Mouse (Mus musculus) small intestine, adult 2 months (tissue): ENCODE data around the gene Pex7. TPM values are rescaled to one million over a fixed set of nuclear protein-coding genes. Genes with fewer than 3 reads are reported as not detected.

Experiments used
- H3K27ac ChIP-seq: fragments of 200-500 bp; 2 replicates; pipeline ENCODE4 v1.5.1; 2012; ENCODE audit warnings: low read depth, low read length, control low read depth, inconsistent platforms; ENCODE audit not compliant: insufficient read depth
- H3K27me3 ChIP-seq: fragments of 200-500 bp; 2 replicates; pipeline ENCODE4 v1.6.1; 2012; ENCODE audit warnings: mild to moderate bottlenecking, moderate library complexity, low read length, inconsistent platforms; ENCODE audit not compliant: control insufficient read depth, insufficient read depth
- H3K36me3 ChIP-seq: fragments of 200-500 bp; 2 replicates; pipeline ENCODE4 v1.6.1; 2012; ENCODE audit warnings: mild to moderate bottlenecking, low read length, control low read depth, inconsistent platforms; ENCODE audit not compliant: control insufficient read depth, insufficient read depth
- H3K4me1 ChIP-seq: fragments of 200-500 bp; 2 replicates; pipeline ENCODE4 v1.6.1; 2012; ENCODE audit warnings: low read length, inconsistent platforms, mixed read lengths; ENCODE audit not compliant: control insufficient read depth, insufficient read depth, insufficient read length
- H3K4me3 ChIP-seq: fragments of 200-500 bp; 2 replicates; pipeline ENCODE4 v1.5.1; 2012; ENCODE audit warnings: low read depth, mild to moderate bottlenecking, control low read depth, inconsistent platforms, low read length, moderate library complexity
- CTCF ChIP-seq: fragments of 200-500 bp; IDR thresholded peaks from 2 replicates; pipeline ENCODE4 v1.5.1; 2012; ENCODE audit warnings: low read depth, mild to moderate bottlenecking, control low read depth, inconsistent platforms, low read length, moderate library complexity, mixed read lengths; ENCODE audit not compliant: insufficient replicate concordance, insufficient read length; ENCODE audit errors: extremely low read depth
- POLR2A ChIP-seq: fragments of 200-500 bp; IDR thresholded peaks from 2 replicates; pipeline ENCODE4 v1.6.1; 2012; ENCODE audit warnings: low read depth, mild to moderate bottlenecking, control low read depth, inconsistent platforms, low read length, moderate library complexity
- whole genome bisulfite sequencing: fragments of 180-500 bp; shearing (Covaris S2); methylation state at CpG from one replicate; pipeline ENCODE4 v1.1.7; 2018; 5-methylcytosine and 5-hydroxymethylcytosine counted together
- polyA plus RNA-seq: library from polyadenylated mRNA; depleted of rRNA; stranded (reverse); fragments of >200 nt; gene quantifications from 2 replicates; pipeline ENCODE4 v1.2.3, GENCODE M21; 2012

The Pex7 gene
- polyA plus RNA-seq, 1 experiment = 26.1 TPM

DNA sequence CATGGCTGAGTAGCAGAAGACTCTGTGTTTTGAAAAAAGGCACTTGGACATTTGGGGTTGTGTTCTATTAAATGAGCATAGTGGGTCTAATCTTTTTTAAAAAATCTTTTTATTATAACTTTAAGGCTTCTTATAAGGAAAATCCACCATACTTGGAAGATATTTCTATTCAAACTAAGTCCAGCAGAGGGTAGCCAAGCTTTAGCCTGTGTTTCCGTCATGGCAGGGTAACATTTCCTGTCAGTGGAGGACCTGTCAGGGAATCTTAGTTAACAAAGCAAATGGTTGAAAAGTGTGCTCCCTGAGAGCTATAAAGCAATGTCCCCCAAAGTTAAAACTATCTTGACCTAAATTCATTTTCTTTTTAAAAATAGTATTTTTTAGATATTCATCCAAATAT lies 4.1 kb upstream of the Pex7 start:
- H3K4me3 ChIP-seq = no peak overlapping the region
- H3K36me3 ChIP-seq = no peaks in the 10 kb centered on the region
- H3K4me1 ChIP-seq = no peaks in the 10 kb centered on the region; the same call in 1 of the 2 replicates
- 64% methylated on average over 1 of the region's 1 CpGs for WGBS
- no peak overlapping the region for H3K27ac ChIP-seq
- no peak for TF ChIP-seq POLR2A
- no peak for TF ChIP-seq CTCF
- H3K27me3 ChIP-seq = no peaks in the 10 kb centered on the region

GRCm38 (mm10) chr10:19910516-19910915 lies 3.0 kb upstream of the Pex7 start:
- Histone ChIP-seq H3K27me3 (no peaks in the 10 kb centered on the region), H3K4me1 (no peaks in the 10 kb centered on the region; the same call in 1 of the 2 replicates), H3K36me3 (no peaks in the 10 kb centered on the region), H3K4me3 (no peak overlapping the region), H3K27ac (no peak overlapping the region)
- no peak for TF ChIP-seq POLR2A
- no peak for TF ChIP-seq CTCF
- 30% methylated on average over 2 of the region's 2 CpGs for WGBS

GRCm38 (mm10) chr10:19908076-19908475 lies 587 bp upstream of the Pex7 start:
- WGBS = 27% methylated on average over 2 of the region's 2 CpGs
- TF ChIP-seq CTCF = no peak
- no peak for TF ChIP-seq POLR2A
- Histone ChIP-seq H3K36me3 (peaks cover 1% of the 10 kb centered on the region; the same call in 1 of the 2 replicates), H3K4me3 (no peak overlapping the region), H3K27ac (no peak overlapping the region), H3K4me1 (no peaks in the 10 kb centered on the region; the same call in 1 of the 2 replicates), H3K27me3 (no peaks in the 10 kb centered on the region)

DNA sequence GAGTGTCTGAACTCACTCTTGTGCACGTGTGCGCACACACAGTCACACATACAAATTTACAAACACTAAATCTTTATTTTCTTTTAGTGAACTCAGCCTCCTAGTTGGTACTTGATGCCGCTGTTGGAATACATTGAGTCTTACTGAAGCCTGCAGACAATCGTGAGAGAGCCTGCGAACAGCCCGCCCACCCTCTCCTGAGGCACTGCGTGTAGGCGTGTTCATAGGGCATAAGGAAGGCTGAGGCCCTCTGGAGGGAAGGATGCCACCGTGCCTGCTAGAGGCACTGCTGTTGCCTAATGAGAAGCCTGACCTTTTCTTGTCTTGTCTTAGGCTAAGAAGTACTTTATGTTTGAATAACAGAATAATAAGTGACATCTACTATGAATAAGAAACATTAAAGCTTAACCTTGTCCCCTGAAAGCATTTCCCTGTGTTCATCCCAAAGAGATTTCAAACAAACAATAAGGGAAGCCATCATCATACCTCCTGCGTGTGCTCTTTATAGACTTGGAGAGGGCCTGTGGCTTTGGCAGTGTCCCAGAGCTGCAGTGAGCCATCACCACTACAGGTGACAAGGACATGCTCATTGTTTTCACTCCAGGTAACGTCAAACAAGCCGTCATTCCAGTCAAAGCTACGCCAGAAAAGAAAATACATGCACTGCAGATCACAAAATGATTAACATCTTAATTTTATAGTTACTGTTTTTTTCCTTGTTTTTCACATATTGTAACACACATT lies 3.2 kb downstream of the Pex7 start:
- H3K27me3 ChIP-seq = no peaks in the 10 kb centered on the region
- no peaks in the 10 kb centered on the region; the same call in 1 of the 2 replicates for H3K4me1 ChIP-seq
- H3K27ac ChIP-seq = no peak overlapping the region
- no peak for TF ChIP-seq POLR2A
- TF ChIP-seq CTCF = no peak
- no peak overlapping the region for H3K4me3 ChIP-seq
- WGBS = 82% methylated on average over 13 of the region's 13 CpGs
- peaks cover 8% of the 10 kb centered on the region for H3K36me3 ChIP-seq

DNA sequence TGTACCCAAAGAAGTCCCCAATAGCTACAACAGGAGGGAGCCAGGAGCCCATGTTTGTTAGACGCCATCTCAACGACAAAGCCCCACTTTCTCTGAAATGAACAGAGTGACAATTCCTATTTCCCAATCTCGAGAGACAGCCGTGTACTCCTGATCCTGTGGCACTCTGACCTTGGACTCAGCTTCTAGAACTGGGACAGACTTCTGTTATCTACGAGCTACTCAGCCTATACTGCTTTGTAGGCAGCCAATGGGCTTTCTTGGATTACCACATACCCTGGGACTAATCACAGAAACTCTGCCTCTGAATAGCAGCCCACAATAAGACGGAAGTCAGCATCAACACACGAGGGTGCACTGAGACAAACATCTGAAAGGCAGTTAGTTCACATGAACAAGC lies 5.5 kb downstream of the Pex7 start:
- peaks cover 12% of the 10 kb centered on the region for H3K36me3 ChIP-seq
- H3K27me3 ChIP-seq = no peaks in the 10 kb centered on the region
- WGBS = 60% methylated on average over 7 of the region's 7 CpGs
- H3K27ac ChIP-seq = no peak overlapping the region
- no peak overlapping the region for H3K4me3 ChIP-seq
- TF ChIP-seq CTCF = no peak
- no peak for TF ChIP-seq POLR2A
- no peaks in the 10 kb centered on the region for H3K4me1 ChIP-seq

DNA sequence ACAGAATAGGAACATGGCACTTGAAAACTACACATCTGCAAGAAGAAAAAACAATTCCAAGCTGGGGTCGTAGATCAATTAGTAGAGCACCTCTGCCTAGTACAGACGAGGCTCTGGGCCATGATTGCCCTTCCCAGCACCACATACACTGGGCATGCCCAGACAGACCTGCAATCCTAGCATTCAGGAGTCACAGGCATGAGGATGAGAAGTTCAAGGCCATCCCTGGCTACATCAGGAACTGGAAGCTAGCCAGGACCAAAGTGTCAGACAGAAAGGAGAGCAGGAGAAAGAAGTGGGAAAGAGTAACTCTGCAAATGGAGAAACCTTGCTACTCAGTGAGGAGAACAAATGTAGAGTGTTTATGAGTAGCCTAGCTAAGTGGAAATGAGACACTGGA lies 7.3 kb downstream of the Pex7 start:
- 67% methylated on average over 2 of the region's 2 CpGs for WGBS
- Histone ChIP-seq H3K27ac (no peak overlapping the region), H3K4me3 (no peak overlapping the region)

GRCm38 (mm10) chr10:19893976-19894375 lies 13.5 kb downstream of the Pex7 start:
- peaks cover 14% of the 10 kb centered on the region for H3K36me3 ChIP-seq
- 0 out of 2 replicates have a peak, but pooled peaks cover 2% of the 10 kb centered on the region for H3K4me1 ChIP-seq
- H3K4me3 ChIP-seq = no peak overlapping the region
- 19% methylated on average over 4 of the region's 4 CpGs for WGBS
- no peaks in the 10 kb centered on the region for H3K27me3 ChIP-seq
- peak; percentile 45; the same call in 1 of the 2 replicates for TF ChIP-seq CTCF
- no peak for TF ChIP-seq POLR2A
- no peak overlapping the region for H3K27ac ChIP-seq

More for the DNA sequence above, 7.3 kb downstream of the Pex7 start:
- Histone ChIP-seq H3K4me1 (no peaks in the 10 kb centered on the region), H3K36me3 (peaks cover 12% of the 10 kb centered on the region), H3K27me3 (no peaks in the 10 kb centered on the region)
- TF ChIP-seq POLR2A (no peak), CTCF (no peak)

GRCm38 (mm10) chr10:19893146-19893545 lies 14.3 kb downstream of the Pex7 start:
- 71% methylated on average over 6 of the region's 6 CpGs for WGBS
- no peak overlapping the region for H3K27ac ChIP-seq
- H3K4me3 ChIP-seq = no peak overlapping the region
- peaks cover 15% of the 10 kb centered on the region for H3K36me3 ChIP-seq
- TF ChIP-seq CTCF = no peak
- H3K27me3 ChIP-seq = no peaks in the 10 kb centered on the region
- 0 out of 2 replicates have a peak, but pooled peaks cover 2% of the 10 kb centered on the region for H3K4me1 ChIP-seq
